Mouse (Mus musculus) right cerebral cortex, postnatal 4 days (tissue): Measurements from ENCODE around the gene Tarbp2.

ENCODE experiments used
- DNase-seq: peaks from one replicate; pipeline ENCODE4 v3.0.0-alpha.2; 2022

Tarbp2 gene

GRCm38 (mm10) chr15:102517976-102518858 is at the start of gene Tarbp2:
Gene Tarbp2, plus strand, starts transcription at chr15:102518192.
- DNase-seq: peak; percentile 98

GRCm38 (mm10) chr15:102468675-102469370 is 49.2 kb upstream of the Tarbp2 start:
- no peak for DNase-seq

- DNase-seq: peak; percentile 95
Observed at GRCm38 (mm10) chr15:102470183-102470604, 47.8 kb upstream of the Tarbp2 start, which contains the start of gene Pcbp2. Gene Pcbp2, plus strand, starts transcription at chr15:102470539.

DNA sequence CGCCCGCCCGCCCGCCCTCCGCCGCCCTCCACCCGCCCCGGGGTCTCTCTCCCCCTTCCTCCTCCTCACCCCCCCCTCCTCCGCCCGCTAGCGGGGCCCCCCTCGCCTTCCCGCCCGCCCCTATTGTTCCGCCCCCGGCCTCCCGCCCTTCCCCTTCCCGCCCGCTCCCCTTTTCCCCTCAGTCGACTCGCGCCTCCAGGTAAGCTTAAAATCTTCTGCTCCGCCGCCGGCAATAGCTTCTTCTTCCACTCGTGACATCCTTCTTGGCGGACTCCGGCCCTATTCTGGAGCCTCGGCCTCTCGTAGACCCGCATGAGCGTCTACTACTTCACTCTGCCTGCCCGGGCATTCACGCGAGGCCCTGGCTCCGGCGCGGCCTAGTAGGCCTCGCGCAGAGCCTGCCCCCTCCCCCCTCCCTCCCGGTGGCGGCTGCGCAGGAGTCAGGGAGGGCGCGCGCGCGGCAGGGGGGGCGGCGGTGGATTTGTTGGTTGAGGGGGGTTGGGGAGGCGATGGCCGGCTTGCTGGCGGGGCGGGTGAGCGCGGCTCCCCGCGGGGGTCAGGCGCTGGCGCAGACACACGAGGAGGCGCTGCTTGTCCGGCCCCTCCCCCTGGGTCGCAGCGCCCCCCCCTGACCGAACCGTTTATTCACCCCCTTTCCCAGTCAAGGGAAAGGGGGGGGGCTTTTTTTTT is 47.2 kb upstream of the Tarbp2 start:
- DNase-seq: peak; percentile 88

GRCm38 (mm10) chr15:102471295-102471645 is 46.7 kb upstream of the Tarbp2 start:
- no peak for DNase-seq

GRCm38 (mm10) chr15:102471727-102472126 is 46.3 kb upstream of the Tarbp2 start:
- no peak for DNase-seq

DNA sequence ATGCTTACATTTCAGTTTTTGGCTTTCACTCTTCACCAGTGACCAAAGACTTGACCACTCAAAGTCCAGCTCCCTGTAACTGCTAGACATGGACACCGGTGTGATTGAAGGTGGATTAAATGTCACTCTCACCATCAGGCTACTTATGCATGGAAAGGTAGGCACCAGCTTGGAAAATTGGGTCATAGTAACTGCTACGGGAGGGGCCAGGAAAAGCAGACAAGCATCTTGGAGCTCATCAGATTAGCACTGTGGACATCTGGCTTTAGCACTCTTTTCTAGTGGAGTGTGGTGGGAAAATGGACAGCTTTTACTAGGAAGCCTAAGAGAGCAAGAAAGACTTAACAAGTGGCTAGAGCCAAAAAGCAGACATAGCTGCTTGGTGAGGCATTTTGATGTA is 44.7 kb upstream of the Tarbp2 start:
- DNase-seq: no peak

GRCm38 (mm10) chr15:102474520-102474919 is 43.5 kb upstream of the Tarbp2 start:
- no peak for DNase-seq

DNA sequence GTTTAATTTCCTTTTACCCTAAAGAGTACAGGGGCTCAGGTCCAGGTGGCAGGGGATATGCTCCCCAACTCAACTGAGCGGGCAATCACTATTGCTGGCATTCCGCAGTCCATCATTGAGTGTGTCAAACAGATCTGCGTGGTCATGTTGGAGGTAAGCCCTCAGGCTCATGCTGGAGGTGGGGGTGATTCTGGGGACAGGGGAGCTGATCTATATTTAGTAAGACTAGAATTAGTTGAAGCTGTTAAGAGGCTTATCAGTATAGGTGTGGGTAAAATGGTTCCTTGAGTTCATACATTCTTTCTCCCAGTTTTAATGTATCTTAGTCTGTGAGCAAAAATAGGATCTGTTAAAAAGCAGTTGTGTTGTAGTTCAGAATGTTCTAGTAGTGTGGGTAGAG is 34.9 kb upstream of the Tarbp2 start:
- DNase-seq: no peak

DNA sequence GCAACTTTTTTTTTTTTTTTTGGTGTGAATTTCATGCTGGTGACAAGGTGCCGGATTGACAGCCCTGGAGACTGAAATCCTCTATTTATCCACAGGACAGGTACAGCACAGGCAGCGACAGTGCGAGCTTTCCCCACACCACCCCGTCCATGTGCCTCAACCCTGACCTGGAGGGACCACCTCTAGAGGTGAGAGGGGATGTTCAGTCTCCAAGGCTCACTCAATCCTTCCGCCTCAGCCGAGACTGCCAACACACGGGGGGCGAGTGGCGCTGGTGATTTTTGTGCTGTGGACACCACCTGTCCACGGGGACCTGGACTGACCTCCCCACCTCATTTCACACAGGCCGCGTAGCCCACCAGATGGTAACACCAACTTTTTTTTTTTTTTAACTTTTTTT is 32.1 kb upstream of the Tarbp2 start:
- DNase-seq: no peak

DNA sequence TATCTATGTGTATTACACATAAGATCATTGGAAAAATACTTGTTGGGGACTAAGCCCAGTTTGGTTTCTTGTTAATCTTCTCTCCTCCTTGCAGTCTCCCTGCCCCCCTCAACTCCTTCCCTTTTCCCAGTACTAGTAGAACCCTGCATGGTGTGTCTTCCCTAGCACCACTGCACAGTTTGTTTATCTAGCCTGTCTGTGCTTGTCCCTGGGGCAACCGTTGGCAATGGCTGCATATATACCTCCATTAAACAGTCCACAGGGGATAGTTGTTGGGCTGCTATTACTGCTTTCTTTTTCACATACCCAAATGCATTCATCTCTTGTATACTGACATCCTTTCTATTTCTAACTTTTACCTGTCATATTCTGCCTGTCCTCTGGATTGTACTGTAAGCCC is 30.3 kb upstream of the Tarbp2 start:
- no peak for DNase-seq

DNA sequence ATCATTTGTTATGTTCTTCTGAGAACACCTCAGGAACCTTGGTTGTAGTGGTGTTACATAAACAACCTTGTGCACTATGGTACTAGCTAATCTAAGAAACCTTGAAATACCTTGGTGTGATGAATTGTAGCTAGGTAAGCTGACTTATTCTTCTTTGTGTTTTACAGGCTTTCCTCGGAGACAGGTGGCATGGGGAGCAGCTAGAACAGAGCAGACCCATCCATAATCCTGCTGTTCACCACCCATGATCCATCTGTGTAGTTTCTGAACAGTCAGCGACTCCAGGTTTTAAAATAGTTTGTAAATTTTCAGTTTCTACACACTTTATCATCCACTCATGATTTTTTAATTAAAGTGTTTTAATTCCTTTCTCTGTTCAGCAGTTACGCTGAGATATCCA is 19.7 kb upstream of the Tarbp2 start:
- no peak for DNase-seq

- DNase-seq: no peak
Observed at GRCm38 (mm10) chr15:102499370-102499769, 18.6 kb upstream of the Tarbp2 start.

DNA sequence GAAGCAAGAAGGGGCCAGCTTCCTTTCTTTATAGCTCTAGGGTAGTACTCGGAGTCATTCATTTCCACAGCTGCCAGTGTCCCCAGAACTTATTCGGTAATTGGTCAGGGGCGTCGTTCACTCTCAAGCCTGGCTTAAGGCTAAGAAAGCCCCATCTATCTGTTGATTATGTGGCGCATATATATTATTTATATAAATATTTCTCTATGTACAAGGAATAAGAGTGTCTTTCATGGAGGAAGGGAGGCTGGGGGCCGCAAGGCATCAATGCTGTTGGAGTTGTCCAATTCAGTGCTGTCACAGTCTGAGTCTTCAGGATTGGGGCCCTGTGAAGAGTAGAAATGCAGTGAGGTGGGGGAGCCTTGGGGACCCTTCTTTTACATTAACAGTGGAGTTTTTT is 18.1 kb upstream of the Tarbp2 start:
- no peak for DNase-seq

DNA sequence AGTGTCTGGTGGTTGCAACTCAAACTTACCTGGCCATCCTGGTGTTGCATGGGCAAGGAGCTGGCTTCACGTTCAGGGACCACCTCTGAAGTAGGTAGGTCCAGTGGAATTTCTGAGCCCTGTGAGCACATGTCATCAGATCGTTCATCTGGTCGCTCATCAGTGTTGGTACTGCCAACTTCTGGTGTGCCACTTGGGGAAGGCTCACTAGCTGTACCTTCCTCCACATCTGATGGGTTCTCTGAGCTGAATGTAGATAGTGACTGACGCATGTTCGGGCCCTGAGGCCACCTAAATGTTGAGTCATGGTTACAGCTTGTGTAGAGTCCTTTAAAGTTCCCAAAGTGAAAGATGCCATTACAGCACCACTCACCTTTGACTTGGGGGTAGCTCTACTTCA is 17.5 kb upstream of the Tarbp2 start:
- DNase-seq: no peak

- DNase-seq: no peak
Observed at GRCm38 (mm10) chr15:102501084-102501814, 16.7 kb upstream of the Tarbp2 start.

DNA sequence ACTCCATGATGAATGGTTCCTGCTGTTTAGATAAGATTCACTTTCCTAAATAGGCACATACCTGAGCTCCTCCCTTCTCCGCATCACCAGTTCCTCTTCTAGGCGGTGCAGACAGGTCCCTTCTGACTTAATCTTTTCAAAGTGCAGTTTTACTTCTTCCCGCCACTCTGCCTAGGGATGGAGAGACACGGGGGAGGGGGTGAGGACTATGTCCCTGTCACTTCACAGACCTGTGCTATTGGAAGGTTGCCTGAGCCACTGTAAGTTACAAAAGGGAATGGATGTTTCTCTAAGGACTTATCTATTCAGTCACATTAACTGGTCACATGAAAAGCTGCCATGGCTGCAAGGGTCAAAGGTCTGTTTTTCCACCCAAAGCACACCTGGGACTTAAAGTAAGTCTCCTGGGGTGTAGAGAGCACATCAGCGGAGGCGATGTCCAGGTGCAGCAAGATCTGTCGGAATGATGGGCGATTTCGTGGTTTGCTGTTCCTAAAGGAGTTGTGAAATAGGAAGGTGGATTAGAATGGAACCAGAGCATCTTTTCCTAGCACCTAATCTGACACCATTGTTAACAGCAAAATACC is 15.6 kb upstream of the Tarbp2 start:
- DNase-seq: no peak

GRCm38 (mm10) chr15:102503447-102503846 is 14.5 kb upstream of the Tarbp2 start, which contains the start of gene Gm10337:
Gene Gm10337, plus strand, starts transcription at chr15:102503722.
- DNase-seq: no peak

DNA sequence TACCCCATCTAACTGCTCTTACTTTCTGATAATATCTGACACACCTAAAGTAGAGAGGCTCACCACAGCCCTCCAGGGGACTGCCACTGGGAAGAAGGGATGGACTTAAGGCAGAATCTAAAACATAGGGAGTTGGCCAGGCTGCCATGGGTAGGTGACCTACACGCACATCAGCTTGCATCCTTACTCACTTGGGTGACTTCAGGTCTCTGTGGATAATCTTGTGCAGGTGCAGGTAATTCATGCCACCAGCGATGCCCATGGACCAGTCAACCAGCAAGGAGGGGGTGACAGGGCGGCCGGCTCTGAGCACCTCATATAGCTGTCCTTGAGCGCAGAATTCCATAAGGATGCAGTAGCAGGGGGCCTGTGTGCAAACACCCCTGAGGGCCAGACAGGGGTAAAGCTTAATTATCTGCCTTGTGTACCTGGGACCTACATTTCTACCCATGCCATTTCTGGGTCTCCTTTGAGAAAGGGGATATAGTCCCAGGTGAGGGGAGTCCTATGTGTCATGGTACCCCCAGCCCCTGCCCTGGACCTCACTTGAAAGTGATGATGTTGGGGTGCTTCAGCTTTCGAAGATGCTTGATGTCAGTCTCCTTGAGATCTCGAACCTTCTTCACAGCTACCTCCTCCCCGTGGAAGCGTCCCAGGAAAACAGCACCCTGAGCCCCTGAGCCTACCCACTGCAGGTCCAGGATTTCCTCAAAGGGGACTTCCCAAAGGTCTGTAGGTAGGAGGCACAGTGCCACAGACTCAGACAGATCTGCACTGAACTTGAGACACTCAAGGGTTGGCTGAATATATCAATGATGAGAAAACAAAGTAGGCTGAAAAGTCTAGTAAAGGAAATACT is 13.8 kb upstream of the Tarbp2 start:
- DNase-seq: no peak

DNA sequence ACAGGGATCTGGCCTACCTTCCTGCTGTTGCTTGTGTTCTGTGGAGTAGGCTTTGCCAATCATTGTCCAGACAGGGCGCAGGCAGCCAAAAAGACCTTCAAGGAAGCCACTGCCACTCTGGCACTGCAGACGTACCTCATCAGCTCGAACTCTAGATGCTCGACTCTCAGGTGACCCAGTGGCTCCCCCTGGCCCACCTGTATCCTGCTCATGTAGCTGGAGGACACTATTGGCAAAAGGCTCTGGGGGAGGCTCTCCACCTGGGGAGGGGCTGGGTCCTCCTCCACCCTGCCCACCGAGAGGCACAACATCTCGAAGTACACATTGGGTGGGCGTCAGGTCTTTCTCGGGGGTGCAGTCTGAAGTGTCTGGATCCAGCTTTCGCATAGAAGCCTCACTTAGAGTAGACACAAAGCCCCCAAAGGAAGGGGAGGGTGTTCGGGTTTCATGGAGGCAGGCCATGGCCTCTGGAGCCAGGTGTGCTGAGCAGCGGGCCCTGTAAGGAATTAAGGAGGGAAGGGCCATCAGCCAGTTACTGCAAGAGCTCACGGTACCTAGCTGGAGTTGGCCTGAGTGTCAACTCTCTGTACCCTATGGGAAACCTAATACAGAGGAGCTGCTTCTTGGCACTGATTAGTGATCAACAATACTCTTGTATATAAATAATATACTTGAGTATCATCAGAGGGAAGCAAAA is 12.8 kb upstream of the Tarbp2 start:
- no peak for DNase-seq
